In genomic region chrX:6832553-6832952, GRCm38 (mm10) we compare ENCODE assay signal across 14 mouse cellular contexts. TPM values are rescaled to one million over a fixed set of nuclear protein-coding genes. Genes with fewer than 3 reads are reported as not detected.
A peak's percentile ranks its signal among the peaks of the same experiment; 100 is the strongest.
DNase-seq lines count a peak whose midpoint lies in the region; ATAC-seq and TF ChIP-seq lines count a peak whose summit lies in the region.
"Had no signal": no experiment of that assay in that cellular context is flagged by ENCODE, and none has a peak within 500 bp of the region (broad histone marks: within the 10 kb centered on the region; RNA-seq: fewer than 3 reads in every experiment).

No protein-coding gene starts in this region.

- H3K4me3 ChIP-seq in hindbrain, postnatal 0 days (ENCODE audit: low read length), result no peak overlapping the region
- H3K4me3 ChIP-seq in hindbrain, embryonic 12.5 days, result no peak overlapping the region
- no peak overlapping the region for H3K4me3 ChIP-seq in midbrain, postnatal 0 days (ENCODE audit: low read depth, low read length)
- H3K4me3 ChIP-seq in midbrain, embryonic 11.5 days (ENCODE audit: low read depth, low read length), result no peak overlapping the region
- H3K4me3 ChIP-seq: left cerebral cortex, adult 2 months; liver, embryonic 12.5 days had no signal

- peak; percentile 40; the same call in 1 of the 2 replicates for TF ChIP-seq CTCF in hindbrain, postnatal 0 days (IDR thresholded peaks at IDR 0.05; ENCODE audit: low read depth)
- TF ChIP-seq CTCF in midbrain, postnatal 0 days (IDR thresholded peaks at IDR 0.05), result peak; percentile 59

- no peaks in the 10 kb centered on the region for H3K36me3 ChIP-seq in hindbrain, postnatal 0 days (ENCODE audit: insufficient read depth, low read length)
- no peaks in the 10 kb centered on the region for H3K36me3 ChIP-seq in hindbrain, embryonic 12.5 days
- H3K36me3 ChIP-seq in midbrain, postnatal 0 days (ENCODE audit: insufficient read depth, low read length), result no peaks in the 10 kb centered on the region
- no peaks in the 10 kb centered on the region for H3K36me3 ChIP-seq in midbrain, embryonic 11.5 days (ENCODE audit: control insufficient read depth, insufficient read depth, low read length)
- H3K36me3 ChIP-seq: liver, embryonic 12.5 days had no signal

- ATAC-seq in hindbrain, postnatal 0 days, result no peak
- no peak for ATAC-seq in hindbrain, embryonic 12.5 days (ENCODE audit: low FRiP score)
- ATAC-seq in midbrain, postnatal 0 days (ENCODE audit: low FRiP score), result no peak
- no peak for ATAC-seq in midbrain, embryonic 11.5 days (ENCODE audit: low FRiP score)
- ATAC-seq: liver, embryonic 12.5 days had no signal

- no peaks in the 10 kb centered on the region for H3K9me3 ChIP-seq in hindbrain, postnatal 0 days (ENCODE audit: low read length)
- no peaks in the 10 kb centered on the region for H3K9me3 ChIP-seq in hindbrain, embryonic 12.5 days (replicated peaks)
- no peaks in the 10 kb centered on the region for H3K9me3 ChIP-seq in midbrain, postnatal 0 days (ENCODE audit: low read length)
- H3K9me3 ChIP-seq in midbrain, embryonic 11.5 days (ENCODE audit: control insufficient read depth, low read length), result no peaks in the 10 kb centered on the region
- H3K9me3 ChIP-seq: liver, embryonic 12.5 days had no signal

- H3K4me1 ChIP-seq in hindbrain, postnatal 0 days (ENCODE audit: insufficient read depth, low read length), result no peaks in the 10 kb centered on the region
- H3K4me1 ChIP-seq in hindbrain, embryonic 12.5 days, result no peaks in the 10 kb centered on the region
- H3K4me1 ChIP-seq in midbrain, postnatal 0 days (ENCODE audit: insufficient read depth, low read length), result no peaks in the 10 kb centered on the region
- no peaks in the 10 kb centered on the region for H3K4me1 ChIP-seq in midbrain, embryonic 11.5 days (ENCODE audit: control insufficient read depth, insufficient read depth, low read length)
- H3K4me1 ChIP-seq: liver, embryonic 12.5 days had no signal

- H3K27ac ChIP-seq in hindbrain, postnatal 0 days, result no peak overlapping the region
- H3K27ac ChIP-seq in hindbrain, embryonic 12.5 days, result no peak overlapping the region
- H3K27ac ChIP-seq in midbrain, postnatal 0 days (ENCODE audit: low read depth, low read length), result no peak overlapping the region
- H3K27ac ChIP-seq in midbrain, embryonic 11.5 days (ENCODE audit: low read depth, low read length), result no peak overlapping the region
- H3K27ac ChIP-seq: left cerebral cortex, adult 2 months; liver, embryonic 12.5 days had no signal

- 66% methylated on average over 2 of the region's 2 CpGs for WGBS in hindbrain, postnatal 0 days
- WGBS in hindbrain, embryonic 12.5 days, result 55% methylated on average over 2 of the region's 2 CpGs
- WGBS in midbrain, postnatal 0 days, result 58% methylated on average over 2 of the region's 2 CpGs
- 44% methylated on average over 2 of the region's 2 CpGs for WGBS in midbrain, embryonic 11.5 days

- H3K4me2 ChIP-seq in hindbrain, postnatal 0 days (ENCODE audit: low read depth, low read length), result no peak overlapping the region
- no peak overlapping the region for H3K4me2 ChIP-seq in hindbrain, embryonic 12.5 days (replicated peaks)
- H3K4me2 ChIP-seq in midbrain, postnatal 0 days (ENCODE audit: low read depth, low read length, poor library complexity, severe bottlenecking), result no peak overlapping the region
- H3K4me2 ChIP-seq in midbrain, embryonic 11.5 days, result no peak overlapping the region
- H3K4me2 ChIP-seq: liver, embryonic 12.5 days had no signal

- peak; percentile 26 for DNase-seq in hindbrain, postnatal 0 days (ENCODE audit: low spot score)
- peak; percentile 2 for DNase-seq in midbrain, postnatal 0 days (ENCODE audit: low spot score)
- DNase-seq in midbrain, embryonic 11.5 days (ENCODE audit: low spot score, missing footprints), result no peak
- DNase-seq in adipocyte (ENCODE audit: low spot score), result peak; percentile 8
- no peak for DNase-seq in spleen, adult 18-20 months
- DNase-seq in ovary, postnatal 36 days (ENCODE audit: low spot score), result no peak
- DNase-seq: cerebellum, postnatal 14 days; gastrocnemius, postnatal 36 days; lung, postnatal 36 days; right cerebral cortex, postnatal 4 days had no signal

- H3K27me3 ChIP-seq in hindbrain, postnatal 0 days (ENCODE audit: insufficient read depth, low read length), result no peaks in the 10 kb centered on the region
- no peaks in the 10 kb centered on the region for H3K27me3 ChIP-seq in hindbrain, embryonic 12.5 days
- no peaks in the 10 kb centered on the region for H3K27me3 ChIP-seq in midbrain, postnatal 0 days (ENCODE audit: insufficient read depth, low read length)
- H3K27me3 ChIP-seq in midbrain, embryonic 11.5 days (ENCODE audit: control insufficient read depth, insufficient read depth, low read length), result no peaks in the 10 kb centered on the region
- H3K27me3 ChIP-seq: liver, embryonic 12.5 days had no signal

- no peak overlapping the region for H3K9ac ChIP-seq in hindbrain, postnatal 0 days (replicated peaks; ENCODE audit: low read length)
- no peak overlapping the region for H3K9ac ChIP-seq in hindbrain, embryonic 12.5 days
- H3K9ac ChIP-seq in midbrain, postnatal 0 days (replicated peaks; ENCODE audit: low read length, poor library complexity, severe bottlenecking), result no peak overlapping the region
- H3K9ac ChIP-seq in midbrain, embryonic 11.5 days (ENCODE audit: low read length), result no peak overlapping the region
- H3K9ac ChIP-seq: liver, embryonic 12.5 days had no signal

RNA-seq across cellular contexts. Expression of gene Dgkk, which starts 53.4 kb away (rescaled TPM):
- 7.2 and 7.6 TPM in 2 replicates for total RNA-seq in hindbrain, postnatal 0 days (2014; rRNA removed)
- polyA plus RNA-seq in hindbrain, postnatal 0 days (2015; fragmentation: Nextera tagmentation; extraction: Ambion mirVana), result 3.3 and 3.4 TPM in 2 replicates
- 0.49 and 0.65 TPM in 2 replicates for polyA plus RNA-seq in hindbrain, embryonic 12.5 days (2016; fragmentation: Nextera tagmentation; extraction: Ambion mirVana)
- total RNA-seq in midbrain, postnatal 0 days (2014; rRNA removed), result 7.9 and 8.1 TPM in 2 replicates
- 2.8 and 3.0 TPM in 2 replicates for polyA plus RNA-seq in midbrain, postnatal 0 days (2015; fragmentation: Nextera tagmentation; extraction: Ambion mirVana)
- polyA plus RNA-seq in midbrain, embryonic 11.5 days (2014; fragmentation: Nextera tagmentation; extraction: Ambion mirVana), result 0.33 and 0.49 TPM in 2 replicates
- total RNA-seq: neutrophil, adult 5-6 weeks had no signal

Comparison
In these comparisons a context has a peak if more than half of its experiments do, and no peak if none do; other contexts are left out.
1. DNase-seq: peak in hindbrain, postnatal 0 days (single experiment), midbrain, postnatal 0 days (single experiment) and adipocyte (single experiment); none in midbrain, embryonic 11.5 days (single experiment), spleen, adult 18-20 months (0 of 2) and ovary, postnatal 36 days (single experiment).